23 mouse cellular contexts compared by ENCODE assay signal in the genomic region with DNA sequence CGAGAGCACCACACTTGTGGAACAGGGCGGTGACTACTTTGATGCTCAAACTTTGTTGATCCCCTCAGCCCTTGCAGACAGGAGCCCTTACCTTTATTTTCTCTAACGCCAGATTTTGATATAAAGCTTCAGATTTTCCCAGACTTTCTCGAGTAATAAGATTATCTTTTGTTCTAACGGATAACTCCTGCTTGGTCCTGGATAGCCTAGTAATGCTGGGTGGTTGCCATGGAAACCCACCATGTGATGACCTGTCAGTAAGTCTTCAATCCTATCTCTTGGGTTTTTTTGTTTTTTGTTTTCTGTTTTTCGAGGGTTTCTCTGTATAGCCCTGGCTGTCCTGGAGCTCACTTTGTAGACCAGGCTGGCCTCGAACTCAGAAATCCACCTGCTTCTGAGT. TPM values are rescaled to one million over a fixed set of nuclear protein-coding genes. Genes with fewer than 3 reads are reported as not detected.
DNase-seq lines count a peak whose midpoint lies in the region; ATAC-seq and TF ChIP-seq lines count a peak whose summit lies in the region.
"Had no signal": no experiment of that assay in that cellular context is flagged by ENCODE, and none has a peak within 500 bp of the region (broad histone marks: within the 10 kb centered on the region; RNA-seq: fewer than 3 reads in every experiment).

No protein-coding gene starts in this region.

- H3K27ac ChIP-seq in gastrocnemius, adult 2 months, result peak overlapping the region; percentile 73
- no peak overlapping the region for H3K27ac ChIP-seq in midbrain, embryonic 14.5 days (replicated peaks; ENCODE audit: low read depth, low read length)
- no peak overlapping the region for H3K27ac ChIP-seq in midbrain, embryonic 15.5 days
- H3K27ac ChIP-seq in forebrain, embryonic 10.5 days, result no peak overlapping the region
- H3K27ac ChIP-seq: embryonic facial prominence, embryonic 10.5 days; embryonic facial prominence, embryonic 12.5 days; forebrain, embryonic 12.5 days had no signal

- intact Hi-C loops in gastrocnemius, adult 2 months (cut with DNase I), result no loop called here
- intact Hi-C loops in gastrocnemius, postnatal 36 days (cut with DNase I), result no loop called here

- no peaks in the 10 kb centered on the region for H3K9me3 ChIP-seq in midbrain, embryonic 14.5 days (ENCODE audit: control insufficient read depth, low read length)
- no peaks in the 10 kb centered on the region for H3K9me3 ChIP-seq in midbrain, embryonic 15.5 days
- H3K9me3 ChIP-seq in forebrain, embryonic 10.5 days, result no peaks in the 10 kb centered on the region
- H3K9me3 ChIP-seq: embryonic facial prominence, embryonic 10.5 days; embryonic facial prominence, embryonic 12.5 days; forebrain, embryonic 12.5 days; G1E had no signal

- no peak overlapping the region for H3K4me2 ChIP-seq in midbrain, embryonic 14.5 days (ENCODE audit: low read length)
- H3K4me2 ChIP-seq in midbrain, embryonic 15.5 days, result no peak overlapping the region
- H3K4me2 ChIP-seq: embryonic facial prominence, embryonic 12.5 days; forebrain, embryonic 12.5 days had no signal

- no peaks in the 10 kb centered on the region for H3K36me3 ChIP-seq in midbrain, embryonic 14.5 days (ENCODE audit: control insufficient read depth, insufficient read depth, low read length)
- no peaks in the 10 kb centered on the region for H3K36me3 ChIP-seq in midbrain, embryonic 15.5 days (replicated peaks)
- no peaks in the 10 kb centered on the region for H3K36me3 ChIP-seq in forebrain, embryonic 10.5 days (replicated peaks)
- H3K36me3 ChIP-seq: embryonic facial prominence, embryonic 10.5 days; embryonic facial prominence, embryonic 12.5 days; forebrain, embryonic 12.5 days; G1E had no signal

- no peaks in the 10 kb centered on the region for H3K27me3 ChIP-seq in midbrain, embryonic 14.5 days (ENCODE audit: control insufficient read depth, insufficient read depth, low read length)
- no peaks in the 10 kb centered on the region for H3K27me3 ChIP-seq in midbrain, embryonic 15.5 days (replicated peaks)
- peaks cover 8% of the 10 kb centered on the region; the same call in 1 of the 2 replicates for H3K27me3 ChIP-seq in forebrain, embryonic 10.5 days (ENCODE audit: poor library complexity, severe bottlenecking)
- H3K27me3 ChIP-seq: embryonic facial prominence, embryonic 12.5 days had no signal

- 32% methylated on average over 7 of the region's 7 CpGs for WGBS in midbrain, embryonic 14.5 days
- 31% methylated on average over 7 of the region's 7 CpGs for WGBS in midbrain, embryonic 15.5 days
- WGBS in forebrain, embryonic 10.5 days, result 71% methylated on average over 7 of the region's 7 CpGs

- DNase-seq in gastrocnemius, adult 2 months, result no peak
- no peak for DNase-seq in gastrocnemius, postnatal 36 days
- DNase-seq in midbrain, embryonic 14.5 days, result peak; percentile 65
- no peak for DNase-seq in forebrain, embryonic 10.5 days (ENCODE audit: extremely low spot score, low spot score)
- DNase-seq: adrenal gland, adult 2 months; adrenal gland, postnatal 10 days; adrenal gland, postnatal 25 days; B cell, adult 2 months; cerebellum, adult 11-12 months; cerebellum, adult 2 months; cerebellum, adult 9-10 months; cerebellum, postnatal 25 days had no signal

- no peak for ATAC-seq in midbrain, embryonic 14.5 days (ENCODE audit: low FRiP score, low TSS enrichment)
- no peak for ATAC-seq in midbrain, embryonic 15.5 days (replicated peaks)
- ATAC-seq: CD4-positive, CD25-positive, alpha-beta regulatory T cell, adult 4 months; forebrain, embryonic 14.5 days; forebrain, embryonic 16.5 days; Patski had no signal

- no peak for TF ChIP-seq CTCF in gastrocnemius, adult 2 months (IDR thresholded peaks at IDR 0.05)

- H3K4me1 ChIP-seq in midbrain, embryonic 14.5 days (ENCODE audit: control insufficient read depth, insufficient read depth, low read length), result peaks cover 3% of the 10 kb centered on the region; the same call in 1 of the 2 replicates
- no peaks in the 10 kb centered on the region for H3K4me1 ChIP-seq in midbrain, embryonic 15.5 days
- H3K4me1 ChIP-seq in forebrain, embryonic 10.5 days, result peaks cover 16% of the 10 kb centered on the region
- H3K4me1 ChIP-seq: embryonic facial prominence, embryonic 12.5 days had no signal

- H3K4me3 ChIP-seq in gastrocnemius, adult 2 months, result no peak overlapping the region
- H3K4me3 ChIP-seq in midbrain, embryonic 14.5 days (replicated peaks; ENCODE audit: low read depth, low read length), result no peak overlapping the region
- no peak overlapping the region for H3K4me3 ChIP-seq in midbrain, embryonic 15.5 days
- H3K4me3 ChIP-seq in forebrain, embryonic 10.5 days, result no peak overlapping the region
- H3K4me3 ChIP-seq: embryonic facial prominence, embryonic 10.5 days; embryonic facial prominence, embryonic 12.5 days; forebrain, embryonic 12.5 days had no signal

- no peak overlapping the region for H3K9ac ChIP-seq in midbrain, embryonic 14.5 days (replicated peaks; ENCODE audit: low read length)
- H3K9ac ChIP-seq in midbrain, embryonic 15.5 days, result no peak overlapping the region
- H3K9ac ChIP-seq: embryonic facial prominence, embryonic 12.5 days; forebrain, embryonic 12.5 days had no signal

RNA-seq across cellular contexts. Expression of gene Prkab1, which starts 17.9 kb away (rescaled TPM):
- total RNA-seq in gastrocnemius, adult 2 months (2021), result 10 to 100 TPM; 11.0 to 11.1 TPM
- total RNA-seq in gastrocnemius, postnatal 36 days (2021), result 10 to 100 TPM in 1 of 2 experiments, 1 to 10 TPM in 1; 9.5 to 12.6 TPM
- 46.7 and 49.1 TPM in 2 replicates for polyA plus RNA-seq in midbrain, embryonic 14.5 days (2014; fragmentation: Nextera tagmentation; extraction: Ambion mirVana)
- polyA plus RNA-seq in midbrain, embryonic 15.5 days (2015; fragmentation: Nextera tagmentation; extraction: Ambion mirVana), result 59.0 and 59.8 TPM in 2 replicates
- 74.9 and 77.5 TPM in 2 replicates for polyA plus RNA-seq in forebrain, embryonic 10.5 days (2016; fragmentation: Nextera tagmentation; extraction: Ambion mirVana)

RNA-seq across cellular contexts. Expression of gene Tmem233, which starts 40.8 kb away (rescaled TPM):
- total RNA-seq in gastrocnemius, adult 2 months (2021), result 100 to 1,000 TPM; 102 to 138 TPM
- 100 to 1,000 TPM; 103 to 120 TPM for total RNA-seq in gastrocnemius, postnatal 36 days (2021)
- polyA plus RNA-seq in midbrain, embryonic 14.5 days (2014; fragmentation: Nextera tagmentation; extraction: Ambion mirVana), result not detected in 2 replicates
- not detected in 2 replicates for polyA plus RNA-seq in midbrain, embryonic 15.5 days (2015; fragmentation: Nextera tagmentation; extraction: Ambion mirVana)
- polyA plus RNA-seq in forebrain, embryonic 10.5 days (2016; fragmentation: Nextera tagmentation; extraction: Ambion mirVana), result not detected in 2 replicates
- total RNA-seq: adrenal gland, adult 2 months; adrenal gland, postnatal 25 days; CH12.LX had no signal
- polyA plus RNA-seq: adrenal gland, adult 2 months; CD4-positive, CD25-positive, alpha-beta regulatory T cell, adult 4 months; cerebellum, adult 2 months; cortical plate, adult 2 months; embryonic facial prominence, embryonic 10.5 days; embryonic facial prominence, embryonic 12.5 days; forebrain, embryonic 12.5 days; forebrain, embryonic 14.5 days; forebrain, embryonic 16.5 days; G1E; Patski had no signal
